Comparison of ENCODE assay signal across 24 mouse cellular contexts in genomic region chr1:135550886-135551285, GRCm38 (mm10). TPM values are rescaled to one million over a fixed set of nuclear protein-coding genes. Genes with fewer than 3 reads are reported as not detected.
DNase-seq lines count a peak whose midpoint lies in the region; ATAC-seq lines count a peak whose summit lies in the region.
"Had no signal": no experiment of that assay in that cellular context is flagged by ENCODE, and none has a peak within 500 bp of the region (broad histone marks: within the 10 kb centered on the region; RNA-seq: fewer than 3 reads in every experiment).

No protein-coding gene starts in this region.

- no peak overlapping the region for H3K4me2 ChIP-seq in hindbrain, embryonic 12.5 days (replicated peaks)
- H3K4me2 ChIP-seq in hindbrain, embryonic 14.5 days (replicated peaks) = no peak overlapping the region
- no peak overlapping the region for H3K4me2 ChIP-seq in neural tube, embryonic 13.5 days
- H3K4me2 ChIP-seq in neural tube, embryonic 15.5 days = no peak overlapping the region
- no peak overlapping the region for H3K4me2 ChIP-seq in embryonic facial prominence, embryonic 14.5 days (ENCODE audit: low read depth, low read length)
- H3K4me2 ChIP-seq in midbrain, embryonic 16.5 days (ENCODE audit: low read length) = no peak overlapping the region
- H3K4me2 ChIP-seq: embryonic facial prominence, embryonic 13.5 days; forebrain, embryonic 15.5 days; heart, embryonic 12.5 days; hindbrain, embryonic 15.5 days; liver, embryonic 11.5 days had no signal

- WGBS in hindbrain, embryonic 12.5 days = 32% methylated on average over 3 of the region's 3 CpGs
- WGBS in hindbrain, embryonic 14.5 days = 39% methylated on average over 3 of the region's 3 CpGs
- 41% methylated on average over 3 of the region's 3 CpGs for WGBS in neural tube, embryonic 13.5 days
- 34% methylated on average over 3 of the region's 3 CpGs for WGBS in neural tube, embryonic 15.5 days
- 59% methylated on average over 3 of the region's 3 CpGs for WGBS in embryonic facial prominence, embryonic 14.5 days
- 41% methylated on average over 3 of the region's 3 CpGs for WGBS in midbrain, embryonic 16.5 days

- no peaks in the 10 kb centered on the region for H3K9me3 ChIP-seq in hindbrain, embryonic 12.5 days (replicated peaks)
- H3K9me3 ChIP-seq in hindbrain, embryonic 14.5 days (ENCODE audit: control insufficient read depth, low read length) = no peaks in the 10 kb centered on the region
- H3K9me3 ChIP-seq in neural tube, embryonic 13.5 days = no peaks in the 10 kb centered on the region
- no peaks in the 10 kb centered on the region for H3K9me3 ChIP-seq in neural tube, embryonic 15.5 days (replicated peaks)
- H3K9me3 ChIP-seq in embryonic facial prominence, embryonic 14.5 days (ENCODE audit: control insufficient read depth, low read length) = no peaks in the 10 kb centered on the region
- H3K9me3 ChIP-seq in midbrain, embryonic 16.5 days (replicated peaks; ENCODE audit: control insufficient read depth, low read length, poor library complexity, severe bottlenecking) = no peaks in the 10 kb centered on the region
- H3K9me3 ChIP-seq: embryonic facial prominence, embryonic 13.5 days; forebrain, embryonic 15.5 days; heart, embryonic 12.5 days; hindbrain, embryonic 15.5 days had no signal

- no peak overlapping the region for H3K27ac ChIP-seq in hindbrain, embryonic 12.5 days
- H3K27ac ChIP-seq in hindbrain, embryonic 14.5 days = no peak overlapping the region
- peak overlapping the region; percentile 25; the same call in 1 of the 2 replicates for H3K27ac ChIP-seq in neural tube, embryonic 13.5 days (replicated peaks)
- H3K27ac ChIP-seq in neural tube, embryonic 15.5 days (replicated peaks) = no peak overlapping the region
- H3K27ac ChIP-seq in embryonic facial prominence, embryonic 14.5 days (replicated peaks; ENCODE audit: low read depth, low read length) = no peak overlapping the region
- H3K27ac ChIP-seq in midbrain, embryonic 16.5 days (ENCODE audit: low read length) = 0 out of 2 replicates have a peak overlapping the region, but pooled peaks have one; percentile 14
- H3K27ac ChIP-seq: embryonic facial prominence, embryonic 13.5 days; forebrain, embryonic 15.5 days; hindbrain, embryonic 15.5 days; macrophage; stomach, postnatal 0 days had no signal

- H3K27me3 ChIP-seq in hindbrain, embryonic 12.5 days = no peaks in the 10 kb centered on the region
- H3K27me3 ChIP-seq in hindbrain, embryonic 14.5 days (ENCODE audit: control insufficient read depth, insufficient read depth, low read length) = no peaks in the 10 kb centered on the region
- no peaks in the 10 kb centered on the region for H3K27me3 ChIP-seq in neural tube, embryonic 13.5 days
- no peaks in the 10 kb centered on the region for H3K27me3 ChIP-seq in neural tube, embryonic 15.5 days (replicated peaks)
- H3K27me3 ChIP-seq in embryonic facial prominence, embryonic 14.5 days (replicated peaks; ENCODE audit: control insufficient read depth, insufficient read depth, low read length) = no peaks in the 10 kb centered on the region
- no peaks in the 10 kb centered on the region for H3K27me3 ChIP-seq in midbrain, embryonic 16.5 days (ENCODE audit: control insufficient read depth, insufficient read depth, low read depth, low read length)
- H3K27me3 ChIP-seq: embryonic facial prominence, embryonic 13.5 days; forebrain, embryonic 15.5 days; heart, embryonic 12.5 days; hindbrain, embryonic 15.5 days had no signal

- H3K9ac ChIP-seq in hindbrain, embryonic 12.5 days = no peak overlapping the region
- no peak overlapping the region for H3K9ac ChIP-seq in hindbrain, embryonic 14.5 days
- H3K9ac ChIP-seq in neural tube, embryonic 13.5 days = no peak overlapping the region
- H3K9ac ChIP-seq in neural tube, embryonic 15.5 days (replicated peaks) = no peak overlapping the region
- no peak overlapping the region for H3K9ac ChIP-seq in embryonic facial prominence, embryonic 14.5 days (ENCODE audit: low read depth, low read length)
- H3K9ac ChIP-seq in midbrain, embryonic 16.5 days (ENCODE audit: low read depth, low read length) = no peak overlapping the region
- H3K9ac ChIP-seq: embryonic facial prominence, embryonic 13.5 days; forebrain, embryonic 15.5 days; heart, embryonic 12.5 days; hindbrain, embryonic 15.5 days; liver, postnatal 0 days had no signal

- H3K4me1 ChIP-seq in hindbrain, embryonic 12.5 days = peaks cover 77% of the 10 kb centered on the region
- H3K4me1 ChIP-seq in hindbrain, embryonic 14.5 days (replicated peaks; ENCODE audit: control insufficient read depth, insufficient read depth, low read length) = peaks cover 53% of the 10 kb centered on the region
- peaks cover 89% of the 10 kb centered on the region for H3K4me1 ChIP-seq in neural tube, embryonic 13.5 days (replicated peaks)
- H3K4me1 ChIP-seq in neural tube, embryonic 15.5 days = peaks cover 68% of the 10 kb centered on the region
- peaks cover 4% of the 10 kb centered on the region for H3K4me1 ChIP-seq in embryonic facial prominence, embryonic 14.5 days (ENCODE audit: control insufficient read depth, insufficient read depth, low read length)
- peaks cover 45% of the 10 kb centered on the region for H3K4me1 ChIP-seq in midbrain, embryonic 16.5 days (ENCODE audit: control insufficient read depth, insufficient read depth, low read length)

- H3K36me3 ChIP-seq in hindbrain, embryonic 12.5 days = no peaks in the 10 kb centered on the region
- no peaks in the 10 kb centered on the region for H3K36me3 ChIP-seq in hindbrain, embryonic 14.5 days (replicated peaks; ENCODE audit: control insufficient read depth, insufficient read depth)
- H3K36me3 ChIP-seq in neural tube, embryonic 13.5 days = no peaks in the 10 kb centered on the region
- H3K36me3 ChIP-seq in neural tube, embryonic 15.5 days = no peaks in the 10 kb centered on the region
- H3K36me3 ChIP-seq in embryonic facial prominence, embryonic 14.5 days (ENCODE audit: control insufficient read depth, insufficient read depth, low read length) = no peaks in the 10 kb centered on the region
- no peaks in the 10 kb centered on the region for H3K36me3 ChIP-seq in midbrain, embryonic 16.5 days (ENCODE audit: control insufficient read depth, insufficient read depth, low read length)
- H3K36me3 ChIP-seq: embryonic facial prominence, embryonic 13.5 days; forebrain, embryonic 15.5 days; heart, embryonic 12.5 days; hindbrain, embryonic 15.5 days had no signal

- ATAC-seq in hindbrain, embryonic 12.5 days (ENCODE audit: low FRiP score) = peak; percentile 27; the same call in 1 of the 2 replicates
- no peak for ATAC-seq in hindbrain, embryonic 14.5 days (ENCODE audit: low FRiP score)
- no peak for ATAC-seq in neural tube, embryonic 13.5 days (ENCODE audit: low read depth)
- no peak for ATAC-seq in neural tube, embryonic 15.5 days (ENCODE audit: low FRiP score)
- ATAC-seq in embryonic facial prominence, embryonic 14.5 days (ENCODE audit: low read depth) = peak; percentile 72
- ATAC-seq in midbrain, embryonic 16.5 days = no peak
- ATAC-seq: forebrain, embryonic 15.5 days; intestine, postnatal 0 days; liver, postnatal 0 days; lung, postnatal 0 days had no signal

- DNase-seq in hindbrain, embryonic 14.5 days (ENCODE audit: low spot score) = no peak
- DNase-seq in embryonic facial prominence, embryonic 14.5 days (ENCODE audit: low spot score) = no peak
- no peak for DNase-seq in right cerebral cortex, postnatal 36 days (ENCODE audit: low spot score in 2 of 2)
- no peak for DNase-seq in adrenal gland, adult 8-10 months
- DNase-seq: cerebellum, adult 18-20 months; cerebellum, postnatal 25 days; heart, postnatal 10 days; left cerebral cortex, postnatal 4 days; liver, postnatal 0 days; thymus, adult 2 months; thymus, postnatal 4 days had no signal

- no peak overlapping the region for H3K4me3 ChIP-seq in hindbrain, embryonic 12.5 days
- H3K4me3 ChIP-seq in hindbrain, embryonic 14.5 days (replicated peaks; ENCODE audit: low read length) = no peak overlapping the region
- H3K4me3 ChIP-seq in neural tube, embryonic 13.5 days = no peak overlapping the region
- H3K4me3 ChIP-seq in neural tube, embryonic 15.5 days (replicated peaks) = no peak overlapping the region
- H3K4me3 ChIP-seq in embryonic facial prominence, embryonic 14.5 days (ENCODE audit: low read depth, low read length) = no peak overlapping the region
- no peak overlapping the region for H3K4me3 ChIP-seq in midbrain, embryonic 16.5 days (ENCODE audit: low read depth, low read length)
- H3K4me3 ChIP-seq: embryonic facial prominence, embryonic 13.5 days; forebrain, embryonic 15.5 days; heart, embryonic 12.5 days; hindbrain, embryonic 15.5 days had no signal

RNA-seq across cellular contexts. Expression of gene Nav1, which starts 56.2 kb away (rescaled TPM):
- 35.9 and 41.0 TPM in 2 replicates for polyA plus RNA-seq in hindbrain, embryonic 12.5 days (2016; fragmentation: Nextera tagmentation; extraction: Ambion mirVana)
- polyA plus RNA-seq in hindbrain, embryonic 14.5 days (2014; fragmentation: Nextera tagmentation; extraction: Ambion mirVana) = 56.2 and 60.2 TPM in 2 replicates
- polyA plus RNA-seq in neural tube, embryonic 13.5 days (2015; fragmentation: Nextera tagmentation; extraction: Ambion mirVana) = 34.9 and 38.6 TPM in 2 replicates
- 40.8 and 44.1 TPM in 2 replicates for polyA plus RNA-seq in neural tube, embryonic 15.5 days (2015; fragmentation: Nextera tagmentation; extraction: Ambion mirVana)
- polyA plus RNA-seq in embryonic facial prominence, embryonic 14.5 days (2014; fragmentation: Nextera tagmentation; extraction: Ambion mirVana) = 16.7 and 18.0 TPM in 2 replicates
- polyA plus RNA-seq in midbrain, embryonic 16.5 days (2015; fragmentation: Nextera tagmentation; extraction: Ambion mirVana) = 53.9 and 57.1 TPM in 2 replicates
- 10 to 100 TPM; 15.2 to 26.9 (median 22.8) TPM for total RNA-seq in adrenal gland, adult 8-10 months (2022)

Comparison
In these comparisons a context has a peak if more than half of its experiments do, and no peak if none do; other contexts are left out.
1. ATAC-seq: peak in hindbrain, embryonic 12.5 days (single experiment) and embryonic facial prominence, embryonic 14.5 days (single experiment); none in hindbrain, embryonic 14.5 days (single experiment), neural tube, embryonic 13.5 days (single experiment), neural tube, embryonic 15.5 days (single experiment) and midbrain, embryonic 16.5 days (single experiment).
2. H3K27ac ChIP-seq: peak in neural tube, embryonic 13.5 days (single experiment) and midbrain, embryonic 16.5 days (single experiment); none in hindbrain, embryonic 12.5 days (single experiment), hindbrain, embryonic 14.5 days (single experiment), neural tube, embryonic 15.5 days (single experiment) and embryonic facial prominence, embryonic 14.5 days (single experiment).